23 mouse cellular contexts compared by ENCODE assay signal in genomic region chr13:63298931-63299330, GRCm38 (mm10).
DNase-seq lines count a peak whose midpoint lies in the region; TF ChIP-seq lines count a peak whose summit lies in the region.
"Had no signal": no experiment of that assay in that cellular context is flagged by ENCODE, and none has a peak within 500 bp of the region (broad histone marks: within the 10 kb centered on the region; RNA-seq: fewer than 3 reads in every experiment).

No protein-coding gene starts in this region.

- H3K27ac ChIP-seq in gastrocnemius, adult 2 months = peak overlapping the region; percentile 86
- peak overlapping the region; percentile 13; the same call in 1 of the 2 replicates for H3K27ac ChIP-seq in left cerebral cortex, adult 2 months
- H3K27ac ChIP-seq: embryonic facial prominence, embryonic 12.5 days; forebrain, embryonic 10.5 days; forebrain, embryonic 12.5 days had no signal

- peaks cover 67% of the 10 kb centered on the region for H3K36me3 ChIP-seq in myocyte (ENCODE audit: control insufficient read depth, insufficient read depth)

- intact Hi-C loops in gastrocnemius, adult 2 months (cut with DNase I) = no loop called here
- intact Hi-C loops in gastrocnemius, postnatal 14 days (cut with DNase I; ENCODE audit: low total_unique reads) = no loop called here
- intact Hi-C loops in left cerebral cortex, adult 2 months (cut with DNase I) = no loop called here

- TF ChIP-seq POLR2A in myocyte (IDR thresholded peaks at IDR 0.05; ENCODE audit: insufficient read length, low read depth) = peak; percentile 41

- peak; percentile 17 to 55 for DNase-seq in adrenal gland, adult (ENCODE audit: inconsistent age in 2 of 2, low spot score in 1 of 2)
- DNase-seq in adrenal gland, adult 8-10 months = no peak
- DNase-seq in gastrocnemius, adult 2 months = no peak
- no peak for DNase-seq in gastrocnemius, postnatal 14 days
- DNase-seq in left cerebral cortex, adult 2 months (ENCODE audit: extremely low spot score in 1 of 2, low spot score in 2 of 2) = no peak
- no peak for DNase-seq in left cerebral cortex, adult 8-10 months (ENCODE audit: low spot score in 2 of 2)
- DNase-seq: adrenal gland, adult 2 months; adrenal gland, postnatal 14 days; adrenal gland, postnatal 36 days; B cell, adult 2 months; cerebellum, adult 11-12 months; cerebellum, adult 2 months; cerebellum, adult 9-10 months; cerebellum, postnatal 10 days; cerebellum, postnatal 36 days; embryo, embryonic 11 days had no signal

- no peak overlapping the region for H3K4me3 ChIP-seq in gastrocnemius, adult 2 months
- no peak overlapping the region for H3K4me3 ChIP-seq in left cerebral cortex, adult 2 months
- H3K4me3 ChIP-seq in myocyte = no peak overlapping the region
- H3K4me3 ChIP-seq: embryonic facial prominence, embryonic 12.5 days; erythroblast, embryonic 14.5 days; forebrain, embryonic 10.5 days; forebrain, embryonic 12.5 days had no signal

- peaks cover 27% of the 10 kb centered on the region for H3K79me2 ChIP-seq in myocyte (ENCODE audit: control insufficient read depth, insufficient read depth)

- no peaks in the 10 kb centered on the region for H3K27me3 ChIP-seq in myocyte (ENCODE audit: control insufficient read depth, insufficient read depth, insufficient read length)
- H3K27me3 ChIP-seq: CH12.LX; embryonic facial prominence, embryonic 12.5 days; forebrain, embryonic 12.5 days; Patski had no signal

- no peak overlapping the region for H3K4me2 ChIP-seq in myocyte (ENCODE audit: low read depth)
- H3K4me2 ChIP-seq: embryonic facial prominence, embryonic 12.5 days; forebrain, embryonic 12.5 days had no signal

- no peak for TF ChIP-seq CTCF in gastrocnemius, adult 2 months (IDR thresholded peaks at IDR 0.05)
- no peak for TF ChIP-seq CTCF in left cerebral cortex, adult 2 months (IDR thresholded peaks at IDR 0.05)

- no peak overlapping the region for H3ac ChIP-seq in myocyte (ENCODE audit: control insufficient read depth, insufficient read length)

TF ChIP-seq in myocyte, 11 proteins besides CTCF, POLR2A, EP300 and RAD21:
- TF ChIP-seq TCF3 (IDR thresholded peaks at IDR 0.05; ENCODE audit: insufficient read length, low read depth) (no peak), POLR2AphosphoS2 (IDR thresholded peaks at IDR 0.05; ENCODE audit: insufficient read length, low read depth) (peak; percentile 63), USF1 (IDR thresholded peaks at IDR 0.05; ENCODE audit: low read depth) (no peak), REST (IDR thresholded peaks at IDR 0.05; ENCODE audit: insufficient read depth, insufficient read length) (no peak), CEBPB (IDR thresholded peaks at IDR 0.05; ENCODE audit: insufficient read depth, poor library complexity, severe bottlenecking) (no peak), E2F4 (IDR thresholded peaks at IDR 0.05; ENCODE audit: insufficient read depth) (no peak), SRF (IDR thresholded peaks at IDR 0.05; ENCODE audit: control insufficient read depth, insufficient read length, low read depth) (no peak), TCF12 (IDR thresholded peaks at IDR 0.05; ENCODE audit: insufficient read depth, poor library complexity, severe bottlenecking) (no peak)

Comparison
In these comparisons a context has a peak if more than half of its experiments do, and no peak if none do; other contexts are left out.
1. DNase-seq: peak in adrenal gland, adult (2 of 2); none in adrenal gland, adult 8-10 months (single experiment), gastrocnemius, adult 2 months (single experiment), gastrocnemius, postnatal 14 days (single experiment), left cerebral cortex, adult 2 months (0 of 2) and left cerebral cortex, adult 8-10 months (0 of 2).